19 mouse cellular contexts compared by ENCODE assay signal in genomic region chr4:154358370-154358769, GRCm38 (mm10). TPM values are rescaled to one million over a fixed set of nuclear protein-coding genes. Genes with fewer than 3 reads are reported as not detected.
A peak's percentile ranks its signal among the peaks of the same experiment; 100 is the strongest.
DNase-seq lines count a peak whose midpoint lies in the region; ATAC-seq and TF ChIP-seq lines count a peak whose summit lies in the region.
"Had no signal": no experiment of that assay in that cellular context is flagged by ENCODE, and none has a peak within 500 bp of the region (broad histone marks: within the 10 kb centered on the region; RNA-seq: fewer than 3 reads in every experiment).

No protein-coding gene starts in this region.

- peak overlapping the region; percentile 59; the same call in 1 of the 2 replicates for H3K9ac ChIP-seq in heart, embryonic 12.5 days
- H3K9ac ChIP-seq in lung, postnatal 0 days (replicated peaks; ENCODE audit: low read depth): no peak overlapping the region
- H3K9ac ChIP-seq in heart, embryonic 16.5 days (ENCODE audit: low read length): peak overlapping the region; percentile 53
- H3K9ac ChIP-seq in stomach, embryonic 14.5 days (replicated peaks; ENCODE audit: low read depth, low read length): no peak overlapping the region

- intact Hi-C loops in heart, postnatal 25 days (cut with DNase I): no loop called here

- 0 out of 2 replicates have a peak overlapping the region, but pooled peaks have one; percentile 4 for H3K4me2 ChIP-seq in heart, embryonic 12.5 days
- no peak overlapping the region for H3K4me2 ChIP-seq in lung, postnatal 0 days (replicated peaks; ENCODE audit: low read depth, low read length)
- no peak overlapping the region for H3K4me2 ChIP-seq in heart, embryonic 16.5 days (ENCODE audit: low read depth, low read length)
- no peak overlapping the region; the same call in 1 of the 2 replicates for H3K4me2 ChIP-seq in stomach, embryonic 14.5 days (replicated peaks; ENCODE audit: low read depth, low read length)
- H3K4me2 ChIP-seq: forebrain, embryonic 13.5 days had no signal

- H3K36me3 ChIP-seq in heart, embryonic 12.5 days: peaks cover 8% of the 10 kb centered on the region; the same call in 1 of the 2 replicates
- H3K36me3 ChIP-seq in lung, postnatal 0 days (ENCODE audit: insufficient read depth, low read length): no peaks in the 10 kb centered on the region
- H3K36me3 ChIP-seq in heart, embryonic 16.5 days (ENCODE audit: control insufficient read depth, insufficient read depth): no peaks in the 10 kb centered on the region
- H3K36me3 ChIP-seq in stomach, embryonic 14.5 days (ENCODE audit: control insufficient read depth, insufficient read depth, low read length): no peaks in the 10 kb centered on the region
- H3K36me3 ChIP-seq: G1E had no signal

- ATAC-seq in heart, embryonic 12.5 days (ENCODE audit: insufficient number of reproducible peaks, low FRiP score): no peak
- ATAC-seq in lung, postnatal 0 days: no peak
- ATAC-seq in heart, embryonic 16.5 days (replicated peaks; ENCODE audit: extremely low read depth, insufficient read depth, low FRiP score): 0 out of 2 replicates have a peak, but pooled peaks have one; percentile 20
- no peak for ATAC-seq in stomach, embryonic 14.5 days (ENCODE audit: insufficient number of reproducible peaks, insufficient read depth, low FRiP score, low read depth)
- ATAC-seq: forebrain, embryonic 13.5 days; inflammation-experienced regulatory T-cells, adult 6 months had no signal

- H3K27ac ChIP-seq in heart, embryonic 12.5 days (ENCODE audit: poor library complexity, severe bottlenecking): peak overlapping the region; percentile 82
- peak overlapping the region; percentile 69 for H3K27ac ChIP-seq in lung, postnatal 0 days (ENCODE audit: low read length)
- H3K27ac ChIP-seq in heart, embryonic 16.5 days (ENCODE audit: low read length): peak overlapping the region; percentile 79
- peak overlapping the region; percentile 52; the same call in 1 of the 2 replicates for H3K27ac ChIP-seq in stomach, embryonic 14.5 days (ENCODE audit: low read length)
- H3K27ac ChIP-seq: forebrain, embryonic 13.5 days had no signal

- no peak for TF ChIP-seq EP300 in lung, postnatal 0 days (IDR thresholded peaks at IDR 0.05)

- H3K4me1 ChIP-seq in heart, embryonic 12.5 days (replicated peaks): peaks cover 37% of the 10 kb centered on the region
- peaks cover 20% of the 10 kb centered on the region for H3K4me1 ChIP-seq in lung, postnatal 0 days (ENCODE audit: insufficient read depth, low read depth, low read length)
- peaks cover 30% of the 10 kb centered on the region for H3K4me1 ChIP-seq in heart, embryonic 16.5 days (ENCODE audit: control insufficient read depth, insufficient read depth, low read length)
- 0 out of 2 replicates have a peak, but pooled peaks cover 2% of the 10 kb centered on the region for H3K4me1 ChIP-seq in stomach, embryonic 14.5 days (ENCODE audit: control insufficient read depth, insufficient read depth, low read length)

- peaks cover 13% of the 10 kb centered on the region; the same call in 1 of the 2 replicates for H3K27me3 ChIP-seq in heart, embryonic 12.5 days (replicated peaks)
- no peaks in the 10 kb centered on the region for H3K27me3 ChIP-seq in lung, postnatal 0 days (replicated peaks; ENCODE audit: insufficient read depth, low read length)
- H3K27me3 ChIP-seq in heart, embryonic 16.5 days (ENCODE audit: control insufficient read depth, insufficient read depth, low read length): no peaks in the 10 kb centered on the region
- H3K27me3 ChIP-seq in stomach, embryonic 14.5 days (ENCODE audit: control insufficient read depth, insufficient read depth, low read length): no peaks in the 10 kb centered on the region
- H3K27me3 ChIP-seq: forebrain, embryonic 13.5 days had no signal

- 32% methylated on average over 5 of the region's 5 CpGs for WGBS in heart, embryonic 12.5 days
- WGBS in lung, postnatal 0 days: 48% methylated on average over 5 of the region's 5 CpGs
- 33% methylated on average over 5 of the region's 5 CpGs for WGBS in heart, embryonic 16.5 days
- WGBS in stomach, embryonic 14.5 days: 55% methylated on average over 5 of the region's 5 CpGs

- H3K4me3 ChIP-seq in heart, embryonic 12.5 days: no peak overlapping the region
- H3K4me3 ChIP-seq in lung, postnatal 0 days (ENCODE audit: low read depth, low read length): no peak overlapping the region
- H3K4me3 ChIP-seq in heart, embryonic 16.5 days (ENCODE audit: low read length): no peak overlapping the region
- no peak overlapping the region for H3K4me3 ChIP-seq in stomach, embryonic 14.5 days (ENCODE audit: low read depth, low read length)
- H3K4me3 ChIP-seq: forebrain, embryonic 13.5 days had no signal

- no peak for DNase-seq in heart, postnatal 25 days (ENCODE audit: low spot score)
- no peak for DNase-seq in lung, postnatal 0 days (ENCODE audit: low spot score)
- DNase-seq in lung, postnatal 14 days: no peak
- no peak for DNase-seq in retina, embryonic 14.5 days (ENCODE audit: low spot score)
- no peak for DNase-seq in frontal cortex, postnatal 14 days (ENCODE audit: low spot score in 2 of 2)
- DNase-seq: adrenal gland, adult 8-10 months; cerebellum, adult 18-20 months had no signal

- no peak for TF ChIP-seq CTCF in lung, postnatal 0 days (IDR thresholded peaks at IDR 0.05)

- no peaks in the 10 kb centered on the region for H3K9me3 ChIP-seq in heart, embryonic 12.5 days (replicated peaks)
- H3K9me3 ChIP-seq in lung, postnatal 0 days (ENCODE audit: low read length): no peaks in the 10 kb centered on the region
- H3K9me3 ChIP-seq in heart, embryonic 16.5 days (replicated peaks; ENCODE audit: control insufficient read depth, low read length): 0 out of 2 replicates have a peak, but pooled peaks cover 2% of the 10 kb centered on the region
- no peaks in the 10 kb centered on the region for H3K9me3 ChIP-seq in stomach, embryonic 14.5 days (ENCODE audit: control insufficient read depth, low read depth, low read length)
- H3K9me3 ChIP-seq: forebrain, embryonic 13.5 days had no signal

RNA-seq across cellular contexts. Expression of gene B230104I21Rik, which starts 22.4 kb away (rescaled TPM):
- polyA plus RNA-seq in heart, embryonic 12.5 days (2016; fragmentation: Nextera tagmentation; extraction: Ambion mirVana): not detected in 2 replicates
- total RNA-seq in heart, postnatal 25 days (2021): not detected
- not detected in 2 replicates for polyA plus RNA-seq in lung, postnatal 0 days (2015; fragmentation: Nextera tagmentation; extraction: Ambion mirVana)
- polyA plus RNA-seq in heart, embryonic 16.5 days (2015; fragmentation: Nextera tagmentation; extraction: Ambion mirVana): 0.17 TPM in 1 of 2 replicates, not detected in the other
- not detected in 2 replicates for polyA plus RNA-seq in stomach, embryonic 14.5 days (2014; fragmentation: Nextera tagmentation; extraction: Ambion mirVana)
- total RNA-seq: adrenal gland, adult 8-10 months; G1E; heart, postnatal 10 days; left cerebral cortex, adult 8-10 months had no signal
- polyA plus RNA-seq: G1E; inflammation-experienced regulatory T-cells, adult 6 months; kidney, postnatal 0 days; limb, embryonic 14.5 days; liver, embryonic 16.5 days; thymus, postnatal 0 days had no signal

RNA-seq across cellular contexts. Expression of gene Arhgef16, which starts 56.9 kb away (rescaled TPM):
- 1.8 and 1.9 TPM in 2 replicates for polyA plus RNA-seq in heart, embryonic 12.5 days (2016; fragmentation: Nextera tagmentation; extraction: Ambion mirVana)
- under 1 TPM; 0.36 to 0.62 TPM for total RNA-seq in heart, postnatal 25 days (2021)
- 15.9 and 20.2 TPM in 2 replicates for polyA plus RNA-seq in lung, postnatal 0 days (2015; fragmentation: Nextera tagmentation; extraction: Ambion mirVana)
- polyA plus RNA-seq in heart, embryonic 16.5 days (2015; fragmentation: Nextera tagmentation; extraction: Ambion mirVana): 4.3 and 5.3 TPM in 2 replicates
- polyA plus RNA-seq in stomach, embryonic 14.5 days (2014; fragmentation: Nextera tagmentation; extraction: Ambion mirVana): 23.7 and 25.7 TPM in 2 replicates
- polyA plus RNA-seq: G1E had no signal

Comparison
In these comparisons a context has a peak if more than half of its experiments do, and no peak if none do; other contexts are left out.
1. H3K9ac ChIP-seq: peak in heart, embryonic 12.5 days (single experiment) and heart, embryonic 16.5 days (single experiment); none in lung, postnatal 0 days (single experiment) and stomach, embryonic 14.5 days (single experiment).
2. Peak in every context shown above with its lines, with median percentiles within 50 percentile points of each other: H3K27ac ChIP-seq.